Mouse (Mus musculus): Measurements from ENCODE around the gene Ttc5. TPM values are rescaled to one million over a fixed set of nuclear protein-coding genes. Genes with fewer than 3 reads are reported as not detected.

Gene Ttc5
- total and polyA plus RNA-seq, 3 experiments, result 44.3 to 72.1 (median 57.8) TPM

GRCm38 (mm10) chr14:50784391-50785250 is 698 bp downstream of the Ttc5 start:
- Histone ChIP-seq H3K9me3 (replicated peaks; ENCODE audit: low read length) (peaks cover 7% of the 10 kb centered on the region), H3K27ac (ENCODE audit: insufficient read depth, low read depth) (no peak overlapping the region), H3K9ac (ENCODE audit: insufficient read depth, low read depth) (peak overlapping the region; percentile 80), H3K4me2 (ENCODE audit: insufficient read depth, low read depth, poor library complexity, severe bottlenecking) (peak overlapping the region; percentile 77), H3K4me1 (ENCODE audit: control insufficient read depth in 1 of 2, insufficient read depth in 2 of 2) (peaks cover 3 to 17% of the 10 kb centered on the region in 2 experiments; a peak in 2 of 4 replicates), H3K36me3 (replicated peaks in 1 of 2; ENCODE audit: control insufficient read depth in 1 of 2, insufficient read depth in 1 of 2, low read length in 1 of 2) (peaks cover 10 to 34% of the 10 kb centered on the region in 2 experiments), H3K4me3 (replicated peaks in 1 of 3; ENCODE audit: low read depth in 2 of 3, low read length in 2 of 3, poor library complexity in 1 of 3) (peak overlapping the region; percentile 87 to 94 (median 89)), H3K79me2 (replicated peaks; ENCODE audit: control insufficient read depth, extremely low read depth, insufficient read depth, poor library complexity, severe bottlenecking) (peaks cover 20% of the 10 kb centered on the region), H3K27me3 (replicated peaks) (no peaks in the 10 kb centered on the region)
- dilution Hi-C loops (cut with MboI; ENCODE audit: extremely low pct_ligation_motif_present, extremely low pct_unique_long_range_greater_than_20kb, low sequenced_read_pairs), result no loop called here
- TF ChIP-seq MYC (IDR thresholded peaks at IDR 0.05; ENCODE audit: low read depth, low read length) (no peak; the same call in 1 of the 2 replicates), MAX (IDR thresholded peaks at IDR 0.05; ENCODE audit: low read length) (no peak), RAD21 (IDR thresholded peaks at IDR 0.05; ENCODE audit: low read depth, low read length) (no peak), SMC3 (IDR thresholded peaks at IDR 0.05; ENCODE audit: low read depth, low read length) (no peak), ELF1 (IDR thresholded peaks at IDR 0.05; ENCODE audit: low read depth, low read length) (0 out of 2 replicates have a peak, but pooled peaks have one; percentile 35), ETS1 (conservative IDR thresholded peaks at IDR 0.05; ENCODE audit: low read depth, low read length) (no peak), MAZ (IDR thresholded peaks at IDR 0.05; ENCODE audit: low read depth, low read length) (no peak)
- in situ Hi-C loops (cut with MboI; ENCODE audit: low pct_ligation_motif_present, low pct_unique_long_range_greater_than_20kb, low sequenced_read_pairs), result no loop called here
- peak; percentile 38 for DNase-seq (ENCODE audit: extremely low read depth)

DNA sequence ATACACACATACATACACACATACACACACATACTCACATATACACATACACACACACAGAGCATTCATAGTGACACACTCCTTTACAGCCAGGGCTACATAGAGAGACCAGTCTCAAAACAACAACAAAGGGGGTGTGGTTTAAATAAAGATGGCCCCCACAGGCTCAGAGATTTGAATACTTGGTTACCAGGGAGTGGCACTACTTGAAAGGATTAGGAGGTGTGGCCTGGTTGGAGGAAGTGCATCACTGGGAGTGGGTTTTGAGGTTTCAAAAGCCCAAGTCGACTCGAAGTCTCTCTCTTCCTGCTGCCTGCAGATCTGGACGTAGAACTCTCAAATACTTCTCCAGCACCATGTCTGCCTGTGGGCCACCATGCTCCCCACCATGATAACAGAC is 3.2 kb downstream of the Ttc5 start:
- TF ChIP-seq E2F4 (IDR thresholded peaks at IDR 0.05; ENCODE audit: insufficient replicate concordance, low read depth, low read length), result no peak
- Histone ChIP-seq H3K4me1 (ENCODE audit: control insufficient read depth in 1 of 2, insufficient read depth in 2 of 2) (peaks cover 0 to 14% of the 10 kb centered on the region in 2 experiments; a peak in 1 of 4 replicates), H3K9me3 (replicated peaks; ENCODE audit: low read length) (peaks cover 7% of the 10 kb centered on the region), H3K27ac (ENCODE audit: insufficient read depth, low read depth) (no peak overlapping the region), H3K27me3 (replicated peaks) (no peaks in the 10 kb centered on the region), H3K9ac (ENCODE audit: insufficient read depth, low read depth) (no peak overlapping the region), H3K36me3 (replicated peaks in 1 of 2; ENCODE audit: control insufficient read depth in 1 of 2, insufficient read depth in 1 of 2, low read length in 1 of 2) (peaks cover 21 to 50% of the 10 kb centered on the region in 2 experiments), H3K4me2 (ENCODE audit: insufficient read depth, low read depth, poor library complexity, severe bottlenecking) (no peak overlapping the region), H3K4me3 (replicated peaks in 1 of 3; ENCODE audit: low read depth in 2 of 3, low read length in 2 of 3, poor library complexity in 1 of 3) (no peak overlapping the region), H3K79me2 (replicated peaks; ENCODE audit: control insufficient read depth, extremely low read depth, insufficient read depth, poor library complexity, severe bottlenecking) (peaks cover 20% of the 10 kb centered on the region)
- dilution Hi-C loops (cut with MboI; ENCODE audit: extremely low pct_ligation_motif_present, extremely low pct_unique_long_range_greater_than_20kb, low sequenced_read_pairs), result no loop called here
- DNase-seq (ENCODE audit: extremely low read depth), result no peak
- in situ Hi-C loops (cut with MboI; ENCODE audit: low pct_ligation_motif_present, low pct_unique_long_range_greater_than_20kb, low sequenced_read_pairs), result no loop called here

- Histone ChIP-seq H3K79me2 (replicated peaks; ENCODE audit: control insufficient read depth, extremely low read depth, insufficient read depth, poor library complexity, severe bottlenecking) (no peaks in the 10 kb centered on the region), H3K4me3 (replicated peaks in 1 of 3; ENCODE audit: low read depth in 2 of 3, low read length in 2 of 3, poor library complexity in 1 of 3) (no peak overlapping the region), H3K27ac (ENCODE audit: insufficient read depth, low read depth) (no peak overlapping the region), H3K4me2 (ENCODE audit: insufficient read depth, low read depth, poor library complexity, severe bottlenecking) (no peak overlapping the region), H3K36me3 (replicated peaks in 1 of 2; ENCODE audit: control insufficient read depth in 1 of 2, insufficient read depth in 1 of 2, low read length in 1 of 2) (peaks cover 53 to 83% of the 10 kb centered on the region in 2 experiments), H3K4me1 (ENCODE audit: control insufficient read depth in 1 of 2, insufficient read depth in 2 of 2) (no peaks in the 10 kb centered on the region), H3K27me3 (replicated peaks) (no peaks in the 10 kb centered on the region), H3K9me3 (replicated peaks; ENCODE audit: low read length) (no peaks in the 10 kb centered on the region), H3K9ac (ENCODE audit: insufficient read depth, low read depth) (no peak overlapping the region)
- in situ Hi-C loops (cut with MboI; ENCODE audit: low pct_ligation_motif_present, low pct_unique_long_range_greater_than_20kb, low sequenced_read_pairs), result loop anchor here (25.0 kb wide), 1 partner anchor 409 kb away; the partner anchor contains the start of gene Tlr11
- DNase-seq (ENCODE audit: extremely low read depth), result peak; percentile 9
- TF ChIP-seq POLR2A (IDR thresholded peaks at IDR 0.05; ENCODE audit: low read depth, low read length), result no peak
- TF ChIP-seq ELF1 (IDR thresholded peaks at IDR 0.05; ENCODE audit: low read depth, low read length), result no peak
- TF ChIP-seq CHD2 (IDR thresholded peaks at IDR 0.05; ENCODE audit: low read length), result no peak
- TF ChIP-seq MYC (IDR thresholded peaks at IDR 0.05; ENCODE audit: low read depth, low read length), result no peak
- no peak for TF ChIP-seq ZMIZ1 (IDR thresholded peaks at IDR 0.05; ENCODE audit: low read depth, low read length)
- TF ChIP-seq RAD21 (IDR thresholded peaks at IDR 0.05; ENCODE audit: low read depth, low read length), result peak; percentile 2
- TF ChIP-seq CTCF (conservative IDR thresholded peaks at IDR 0.05 in 1 of 2, IDR thresholded peaks at IDR 0.05 in 1 of 2; ENCODE audit: low read depth in 2 of 2, low read length in 2 of 2), result peak; percentile 46 to 54
- no peak for TF ChIP-seq CHD1 (IDR thresholded peaks at IDR 0.05; ENCODE audit: low read depth, low read length)
- peak; percentile 19; the same call in 1 of the 2 replicates for TF ChIP-seq SMC3 (IDR thresholded peaks at IDR 0.05; ENCODE audit: low read depth, low read length)
- dilution Hi-C loops (cut with MboI; ENCODE audit: extremely low pct_ligation_motif_present, extremely low pct_unique_long_range_greater_than_20kb, low sequenced_read_pairs), result no loop called here
These were observed 14.0 kb downstream of the Ttc5 start for GRCm38 (mm10) chr14:50771342-50771741.
